Mouse (Mus musculus): ENCODE results near the gene Arl15. TPM values are rescaled to one million over a fixed set of nuclear protein-coding genes. Genes with fewer than 3 reads are reported as not detected.

Arl15 gene
- polyA plus RNA-seq, 1 experiment from 2014 or later = 4.9 TPM

- TF ChIP-seq CTCF (IDR thresholded peaks at IDR 0.05; ENCODE audit: low read depth) = no peak
- Histone ChIP-seq H3K4me3 (ENCODE audit: low read depth, low read length) (no peak overlapping the region), H3K9ac (ENCODE audit: low read depth, low read length) (no peak overlapping the region), H3K36me3 (ENCODE audit: control insufficient read depth, insufficient read depth) (no peaks in the 10 kb centered on the region), H3K27me3 (replicated peaks; ENCODE audit: control insufficient read depth, insufficient read depth, low read length) (no peaks in the 10 kb centered on the region), H3K4me2 (replicated peaks; ENCODE audit: low read depth) (no peak overlapping the region), H3K9me3 (ENCODE audit: control insufficient read depth) (no peaks in the 10 kb centered on the region), H3K4me1 (replicated peaks; ENCODE audit: control insufficient read depth, insufficient read depth, low read length) (no peaks in the 10 kb centered on the region), H3K27ac (ENCODE audit: low read depth, low read length) (no peak overlapping the region)
- ATAC-seq = no peak
- 96% methylated on average over 7 of the region's 7 CpGs for WGBS
These were observed 266.9 kb downstream of the Arl15 start for GRCm38 (mm10) chr13:114061234-114061633.

- Histone ChIP-seq H3K4me2 (replicated peaks; ENCODE audit: low read depth) (no peak overlapping the region), H3K27me3 (replicated peaks; ENCODE audit: control insufficient read depth, insufficient read depth, low read length) (no peaks in the 10 kb centered on the region), H3K36me3 (ENCODE audit: control insufficient read depth, insufficient read depth) (no peaks in the 10 kb centered on the region), H3K4me1 (replicated peaks; ENCODE audit: control insufficient read depth, insufficient read depth, low read length) (no peaks in the 10 kb centered on the region), H3K27ac (ENCODE audit: low read depth, low read length) (no peak overlapping the region), H3K9me3 (ENCODE audit: control insufficient read depth) (no peaks in the 10 kb centered on the region), H3K4me3 (ENCODE audit: low read depth, low read length) (no peak overlapping the region), H3K9ac (ENCODE audit: low read depth, low read length) (no peak overlapping the region)
- 84% methylated on average over 9 of the region's 9 CpGs for WGBS
- no peak for TF ChIP-seq CTCF (IDR thresholded peaks at IDR 0.05; ENCODE audit: low read depth)
- ATAC-seq = no peak
These were observed 269.8 kb downstream of the Arl15 start for GRCm38 (mm10) chr13:114064069-114064468.

GRCm38 (mm10) chr13:114065012-114065411, 270.7 kb downstream of the Arl15 start:
- Histone ChIP-seq H3K36me3 (ENCODE audit: control insufficient read depth, insufficient read depth) (no peaks in the 10 kb centered on the region), H3K9me3 (ENCODE audit: control insufficient read depth) (no peaks in the 10 kb centered on the region), H3K4me1 (replicated peaks; ENCODE audit: control insufficient read depth, insufficient read depth, low read length) (no peaks in the 10 kb centered on the region), H3K4me3 (ENCODE audit: low read depth, low read length) (no peak overlapping the region), H3K9ac (ENCODE audit: low read depth, low read length) (no peak overlapping the region), H3K4me2 (replicated peaks; ENCODE audit: low read depth) (no peak overlapping the region), H3K27me3 (replicated peaks; ENCODE audit: control insufficient read depth, insufficient read depth, low read length) (no peaks in the 10 kb centered on the region), H3K27ac (ENCODE audit: low read depth, low read length) (no peak overlapping the region)
- ATAC-seq = no peak
- WGBS = 30% methylated on average over 6 of the region's 6 CpGs
- no peak for TF ChIP-seq CTCF (IDR thresholded peaks at IDR 0.05; ENCODE audit: low read depth)

GRCm38 (mm10) chr13:114068421-114068820, 274.1 kb downstream of the Arl15 start:
- no peaks in the 10 kb centered on the region for H3K27me3 ChIP-seq (replicated peaks; ENCODE audit: control insufficient read depth, insufficient read depth, low read length)
- WGBS = 90% methylated on average over 5 of the region's 5 CpGs
- no peaks in the 10 kb centered on the region for H3K36me3 ChIP-seq (ENCODE audit: control insufficient read depth, insufficient read depth)
- H3K9me3 ChIP-seq (ENCODE audit: control insufficient read depth) = no peaks in the 10 kb centered on the region
- no peaks in the 10 kb centered on the region for H3K4me1 ChIP-seq (replicated peaks; ENCODE audit: control insufficient read depth, insufficient read depth, low read length)
- no peak overlapping the region for H3K4me2 ChIP-seq (replicated peaks; ENCODE audit: low read depth)
- no peak overlapping the region for H3K4me3 ChIP-seq (ENCODE audit: low read depth, low read length)
- no peak overlapping the region for H3K9ac ChIP-seq (ENCODE audit: low read depth, low read length)
- no peak for ATAC-seq
- H3K27ac ChIP-seq (ENCODE audit: low read depth, low read length) = no peak overlapping the region
- TF ChIP-seq CTCF (IDR thresholded peaks at IDR 0.05; ENCODE audit: low read depth) = no peak

GRCm38 (mm10) chr13:114071439-114071838, 277.1 kb downstream of the Arl15 start:
- no peaks in the 10 kb centered on the region for H3K36me3 ChIP-seq (ENCODE audit: control insufficient read depth, insufficient read depth)
- H3K27ac ChIP-seq (ENCODE audit: low read depth, low read length) = no peak overlapping the region
- TF ChIP-seq CTCF (IDR thresholded peaks at IDR 0.05; ENCODE audit: low read depth) = no peak
- H3K4me2 ChIP-seq (replicated peaks; ENCODE audit: low read depth) = no peak overlapping the region
- no peak overlapping the region for H3K9ac ChIP-seq (ENCODE audit: low read depth, low read length)
- H3K9me3 ChIP-seq (ENCODE audit: control insufficient read depth) = no peaks in the 10 kb centered on the region
- H3K4me3 ChIP-seq (ENCODE audit: low read depth, low read length) = no peak overlapping the region
- no peaks in the 10 kb centered on the region for H3K27me3 ChIP-seq (replicated peaks; ENCODE audit: control insufficient read depth, insufficient read depth, low read length)
- WGBS = 87% methylated on average over 7 of the region's 7 CpGs
- no peak for ATAC-seq
- H3K4me1 ChIP-seq (replicated peaks; ENCODE audit: control insufficient read depth, insufficient read depth, low read length) = no peaks in the 10 kb centered on the region

GRCm38 (mm10) chr13:114074471-114074870, 280.2 kb downstream of the Arl15 start:
- H3K9me3 ChIP-seq (ENCODE audit: control insufficient read depth) = no peaks in the 10 kb centered on the region
- H3K4me3 ChIP-seq (ENCODE audit: low read depth, low read length) = no peak overlapping the region
- no peaks in the 10 kb centered on the region for H3K27me3 ChIP-seq (replicated peaks; ENCODE audit: control insufficient read depth, insufficient read depth, low read length)
- no peak overlapping the region for H3K27ac ChIP-seq (ENCODE audit: low read depth, low read length)
- H3K4me2 ChIP-seq (replicated peaks; ENCODE audit: low read depth) = no peak overlapping the region
- no peak for TF ChIP-seq CTCF (IDR thresholded peaks at IDR 0.05; ENCODE audit: low read depth)
- H3K9ac ChIP-seq (ENCODE audit: low read depth, low read length) = no peak overlapping the region
- H3K36me3 ChIP-seq (ENCODE audit: control insufficient read depth, insufficient read depth) = no peaks in the 10 kb centered on the region
- ATAC-seq = no peak
- H3K4me1 ChIP-seq (replicated peaks; ENCODE audit: control insufficient read depth, insufficient read depth, low read length) = no peaks in the 10 kb centered on the region
- WGBS = 72% methylated on average over 8 of the region's 8 CpGs

Measured in intestine, postnatal 0 days (tissue).